Mouse (Mus musculus) cerebellum, adult 18-20 months (tissue): ENCODE results near the gene Plekhm3.

Source experiments
- DNase-seq, 2 experiments: peaks; one replicate each; pipeline ENCODE4 v3.0.0; 2021

Gene Plekhm3

DNA sequence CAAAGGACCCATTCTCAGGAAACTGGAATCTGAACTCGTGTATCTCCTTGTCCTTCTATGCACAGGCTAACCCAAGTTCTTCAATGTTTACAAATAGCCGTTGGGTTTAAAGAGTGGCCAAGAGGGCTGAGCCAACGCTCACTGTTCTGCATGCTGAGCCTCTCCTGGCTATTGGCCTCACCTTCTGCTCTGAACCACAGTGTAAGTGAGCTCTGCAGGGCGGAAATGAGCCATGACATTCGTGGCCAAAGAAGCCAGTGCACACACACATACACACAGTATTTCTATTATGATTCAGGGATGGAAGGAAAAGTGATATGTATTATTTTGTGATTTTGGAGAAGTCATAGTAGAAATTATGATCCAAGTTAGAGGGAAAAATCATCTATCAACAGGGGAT, 138.9 kb downstream of the Plekhm3 start:
- peak; percentile 69 to 80 for DNase-seq

DNA sequence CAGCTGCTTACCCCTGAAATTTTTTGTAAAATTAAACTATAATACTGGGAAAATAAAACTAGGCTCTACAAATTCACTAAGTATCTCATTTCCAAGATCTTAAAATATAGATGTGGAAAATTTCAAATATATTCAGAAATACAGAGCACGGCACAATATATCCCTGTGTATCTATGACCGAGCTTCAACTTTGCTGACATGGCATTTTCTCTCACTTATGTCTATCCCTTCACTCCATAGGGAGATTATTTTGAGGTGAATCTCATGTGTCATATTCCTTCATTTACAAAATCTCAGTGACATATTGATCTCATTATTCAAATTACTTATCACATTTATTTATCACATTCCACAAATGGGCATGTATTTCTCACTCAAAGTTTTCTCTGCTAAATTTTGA, 143.4 kb downstream of the Plekhm3 start:
- no peak for DNase-seq

DNA sequence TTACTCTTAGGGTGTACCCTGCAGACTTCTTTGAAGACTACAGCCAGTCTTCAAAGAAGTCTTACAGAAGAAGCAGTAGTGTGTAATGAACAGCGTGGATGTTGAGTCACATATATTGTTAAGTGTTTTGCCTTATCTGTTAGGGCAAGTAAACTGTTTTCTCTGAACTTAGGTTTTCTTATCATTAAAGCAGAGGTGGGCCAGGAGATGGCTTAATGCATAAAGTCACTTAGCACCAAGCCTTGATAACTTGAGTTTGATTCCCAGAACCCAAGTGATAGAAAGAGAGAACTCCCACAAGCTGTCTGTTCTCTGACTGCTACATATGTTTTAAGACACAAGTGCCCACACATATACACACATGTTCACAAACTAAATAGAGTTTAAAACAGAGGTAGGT, 144.7 kb downstream of the Plekhm3 start:
- no peak for DNase-seq

DNA sequence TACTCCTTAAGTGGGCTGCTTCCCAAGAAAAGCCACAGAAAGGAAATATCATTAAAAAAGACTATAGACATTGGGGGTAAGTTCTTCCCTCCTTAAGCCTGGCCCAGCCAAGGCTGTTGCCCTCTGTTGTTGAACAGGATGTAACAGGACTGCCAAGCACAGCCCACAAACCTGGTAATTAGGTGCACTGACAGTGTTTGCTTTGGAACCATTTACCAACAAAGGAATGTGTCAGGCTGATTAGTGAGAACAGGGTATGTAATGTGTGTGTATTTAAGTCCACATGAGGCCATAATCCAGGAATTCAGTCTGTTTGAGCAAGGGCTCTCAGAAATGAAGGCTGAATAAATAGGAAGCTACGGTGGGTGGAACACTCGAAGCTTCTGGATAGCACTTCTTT, 147.5 kb downstream of the Plekhm3 start:
- no peak for DNase-seq

DNA sequence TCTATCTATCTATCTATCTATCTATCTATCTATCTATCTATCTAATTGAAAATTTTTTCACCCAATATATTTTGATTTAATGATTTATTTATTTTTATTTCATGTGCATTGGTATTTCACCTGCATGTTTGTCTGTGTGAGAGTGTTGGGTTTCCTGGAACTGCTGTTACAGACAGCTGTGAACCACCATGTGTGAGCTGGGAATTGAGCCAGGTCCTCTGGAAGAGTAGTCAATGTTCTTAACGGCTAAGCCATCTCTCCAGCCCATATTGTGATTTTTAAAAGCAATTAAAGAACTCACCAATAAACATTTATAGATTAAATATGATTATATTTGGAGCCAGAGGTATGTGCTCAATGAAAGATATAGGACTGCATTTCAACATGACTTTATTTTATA, 148.9 kb downstream of the Plekhm3 start:
- DNase-seq: no peak

DNA sequence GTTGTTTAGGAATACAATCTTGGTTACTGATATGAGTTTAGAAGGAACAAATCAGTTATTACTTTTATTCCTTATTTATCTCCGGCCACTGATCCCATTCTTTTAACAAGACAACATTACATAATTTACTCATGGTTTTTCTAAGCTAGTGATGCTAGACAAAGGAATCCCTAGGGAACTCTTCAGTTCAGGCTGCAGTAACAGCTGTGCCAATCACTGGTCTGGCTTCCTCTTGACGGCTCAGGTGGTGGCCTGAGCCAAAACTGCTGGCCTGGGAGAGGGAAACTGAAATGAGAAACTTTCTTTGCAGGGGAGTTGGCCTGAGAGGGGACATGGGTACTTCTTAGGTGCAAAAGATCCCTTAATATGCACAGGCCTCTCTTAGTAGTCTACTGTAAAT, 151.4 kb downstream of the Plekhm3 start:
- DNase-seq: no peak

DNA sequence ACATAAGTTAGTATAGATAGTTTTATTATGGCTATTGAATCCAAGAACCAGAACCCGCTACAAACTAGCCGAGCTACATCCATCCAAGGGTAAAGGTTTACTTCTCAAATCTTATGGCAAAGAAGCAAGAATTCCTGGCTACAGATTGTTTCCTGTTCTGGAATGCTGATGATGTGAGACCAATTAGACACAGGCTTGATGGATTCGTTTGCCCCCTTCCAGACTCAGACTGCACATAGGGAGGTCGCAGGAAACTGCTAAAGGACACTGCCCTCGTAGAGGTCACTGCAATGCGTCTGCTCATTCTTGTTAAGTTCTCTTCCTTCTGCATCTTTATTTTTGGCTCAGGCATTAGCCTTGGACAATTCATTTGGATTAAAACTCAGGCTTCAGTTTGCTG, 154.0 kb downstream of the Plekhm3 start:
- DNase-seq: no peak

DNA sequence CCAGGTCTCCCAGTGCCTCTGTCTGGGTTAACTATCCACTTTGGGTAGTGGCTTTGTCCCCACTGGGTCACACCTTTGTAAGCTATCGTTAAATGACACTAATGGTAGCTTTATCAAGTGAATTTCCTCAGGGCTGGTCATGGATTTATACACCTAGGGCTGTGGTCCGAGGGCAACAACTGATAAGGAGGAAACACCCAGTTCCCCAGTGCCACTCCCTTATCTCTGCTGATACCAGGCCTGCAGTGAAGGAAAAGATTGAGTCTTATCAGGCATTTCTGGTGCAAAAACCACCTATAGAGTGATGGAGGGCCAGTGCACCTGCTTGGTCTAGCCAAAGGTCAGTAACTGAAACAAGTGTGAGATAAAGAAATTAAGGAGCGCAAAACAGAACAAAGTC, 159.0 kb downstream of the Plekhm3 start:
- no peak for DNase-seq

DNA sequence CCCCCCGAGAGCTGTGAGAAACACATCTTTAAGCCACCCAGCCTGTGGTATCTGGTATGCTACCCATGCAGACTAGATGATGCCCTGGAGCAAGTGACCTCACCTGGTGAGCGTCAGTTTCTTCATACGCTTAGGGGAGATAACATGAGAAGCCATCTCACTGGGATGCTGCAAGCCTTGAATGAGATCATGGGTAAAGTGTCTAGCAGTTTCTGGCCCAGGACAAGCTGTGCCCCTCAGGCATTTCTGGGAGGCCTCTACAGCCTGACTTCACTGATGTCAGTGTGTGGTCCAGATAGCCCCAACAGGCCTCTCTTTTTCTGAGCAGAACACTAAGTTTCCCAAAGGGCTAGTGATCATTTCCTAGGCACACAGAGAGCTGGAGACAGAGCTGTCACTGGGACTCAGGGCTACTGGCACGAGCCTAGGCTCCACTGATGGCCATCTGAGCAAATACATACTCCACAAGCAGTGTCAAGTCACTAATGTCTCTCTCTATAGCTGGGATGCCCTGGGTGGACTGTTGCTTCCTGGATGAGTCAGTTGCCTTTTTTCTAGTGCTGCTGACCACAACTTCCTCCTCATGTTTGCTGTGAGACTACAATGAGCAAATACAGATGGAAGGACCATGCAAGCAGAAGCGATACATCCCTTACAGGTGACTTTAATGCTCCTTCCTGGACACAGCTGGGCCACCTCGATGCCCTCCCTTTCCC, 159.6 kb downstream of the Plekhm3 start:
- DNase-seq: no peak

DNA sequence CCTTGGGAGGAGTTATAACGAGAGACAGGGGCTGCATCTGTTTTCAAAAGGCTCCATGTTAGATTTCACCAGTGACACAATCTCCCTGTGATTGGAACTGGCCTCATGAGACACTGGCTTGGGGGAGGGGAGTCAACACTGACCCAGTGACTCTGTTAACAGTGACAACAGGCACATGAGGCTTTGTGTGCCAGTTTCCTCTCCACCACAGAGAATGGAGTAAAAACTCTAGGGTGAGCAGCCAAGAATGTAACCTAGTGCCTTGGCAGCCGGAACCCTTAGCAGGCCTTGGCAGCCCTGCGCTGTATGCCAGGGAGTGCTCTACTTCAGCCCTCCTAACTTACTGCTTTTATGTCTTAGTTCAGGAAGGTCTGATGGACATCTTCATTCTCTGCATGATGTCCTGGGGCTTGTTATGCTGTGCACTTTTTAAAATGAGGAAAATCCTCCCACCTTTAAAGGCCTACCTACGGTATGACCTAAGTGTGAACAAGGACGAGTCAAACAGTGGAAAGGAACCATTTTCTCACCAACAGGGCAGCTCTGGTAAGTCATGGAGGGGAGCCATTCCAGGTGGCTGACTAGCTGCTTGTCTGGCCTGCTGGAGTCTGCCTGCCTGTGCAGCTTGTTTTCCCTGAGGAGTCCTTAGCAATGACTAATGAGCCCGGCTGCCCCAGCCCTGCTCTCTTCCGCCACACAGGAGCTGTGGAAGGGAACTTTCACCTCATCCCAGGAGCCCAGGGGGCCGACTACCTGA, 161.2 kb downstream of the Plekhm3 start:
- DNase-seq: peak; percentile 49 to 69

DNA sequence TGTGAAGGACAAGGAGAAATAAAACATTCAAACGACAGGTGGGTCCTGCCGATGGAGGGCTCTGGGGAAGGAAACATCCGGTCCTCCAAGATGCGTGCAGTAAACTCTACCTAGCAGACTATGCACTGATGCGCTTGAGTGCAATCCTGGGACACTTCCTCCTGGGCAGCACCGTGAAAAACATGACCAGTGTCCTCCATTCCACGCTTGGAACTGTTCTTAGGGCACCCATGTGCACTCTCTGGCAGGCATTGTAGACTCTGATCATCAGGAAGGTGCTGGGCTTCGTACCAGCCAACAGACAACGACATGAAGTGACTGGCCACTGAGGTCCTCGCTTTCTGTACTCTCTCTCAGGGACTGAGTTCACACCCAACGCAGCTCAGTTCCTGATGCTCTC, 162.5 kb downstream of the Plekhm3 start:
- no peak for DNase-seq

DNA sequence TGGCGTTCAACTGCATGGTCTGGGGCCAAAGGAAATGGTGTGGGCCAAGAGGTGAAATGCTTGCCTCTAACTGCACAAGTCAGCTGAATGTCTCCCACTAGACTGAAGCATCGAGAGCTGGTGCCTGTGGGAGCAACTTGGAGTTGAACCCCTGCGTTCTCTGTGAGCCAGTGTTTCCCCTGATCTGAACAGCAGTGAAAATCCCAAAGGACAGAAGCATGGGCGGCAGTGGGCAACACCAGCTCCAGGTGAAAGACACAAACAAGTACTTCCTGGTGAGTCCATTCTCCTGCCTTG, 163.4 kb downstream of the Plekhm3 start:
- DNase-seq: no peak

DNA sequence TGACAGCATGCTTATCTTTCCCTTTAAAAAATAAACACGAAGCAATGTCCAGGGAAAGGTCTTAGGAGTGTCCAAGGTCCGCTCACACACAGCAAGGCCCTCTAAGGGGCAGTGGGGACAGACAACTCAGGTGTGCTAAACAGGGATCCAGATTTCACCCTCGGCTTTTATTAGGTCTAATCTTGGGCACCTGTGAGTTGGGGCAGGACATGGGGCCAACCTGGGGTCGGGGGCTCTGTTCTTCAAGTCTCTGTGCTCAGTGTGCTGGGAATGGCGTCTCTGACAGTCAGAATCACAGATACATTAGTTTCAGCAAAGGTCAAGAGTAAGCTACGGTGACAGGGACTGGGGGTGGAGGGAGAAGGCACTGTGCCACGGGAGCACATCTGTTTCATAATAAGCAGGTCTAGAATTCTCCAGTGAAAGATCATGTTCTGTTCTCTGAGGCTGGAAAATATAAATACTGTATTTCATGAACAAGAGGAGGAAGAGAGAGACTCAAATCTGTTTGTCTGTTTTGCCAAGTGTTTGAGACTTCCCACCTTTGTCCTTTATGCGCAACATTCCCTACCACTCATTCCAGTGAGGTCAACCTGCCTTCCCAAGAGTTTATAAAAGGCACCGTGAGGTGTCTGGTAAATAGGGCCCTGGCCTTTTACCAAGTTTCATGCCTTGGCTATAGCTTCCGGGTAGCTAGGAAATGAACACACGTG, 163.9 kb downstream of the Plekhm3 start:
- no peak for DNase-seq

DNA sequence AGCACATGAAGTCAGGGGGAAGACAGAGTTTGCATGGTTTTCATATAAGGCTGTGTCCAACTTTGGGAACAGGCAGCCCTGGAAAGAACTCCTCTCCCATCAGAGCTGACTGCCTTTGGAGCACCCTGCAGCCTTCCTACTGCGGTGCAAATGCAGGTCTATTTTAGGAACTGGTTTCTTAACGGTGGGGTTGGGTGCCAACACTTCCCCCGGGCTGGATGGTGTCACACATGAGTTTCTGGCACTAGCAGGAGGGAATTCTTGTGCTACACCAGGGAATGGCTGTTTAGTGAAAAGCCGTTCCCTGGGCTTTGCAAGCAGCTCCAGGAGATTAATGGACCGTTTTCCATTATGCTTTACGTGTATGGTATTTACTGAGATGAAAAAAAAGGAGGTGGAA, 164.8 kb downstream of the Plekhm3 start:
- DNase-seq: peak; percentile 33 to 44

DNA sequence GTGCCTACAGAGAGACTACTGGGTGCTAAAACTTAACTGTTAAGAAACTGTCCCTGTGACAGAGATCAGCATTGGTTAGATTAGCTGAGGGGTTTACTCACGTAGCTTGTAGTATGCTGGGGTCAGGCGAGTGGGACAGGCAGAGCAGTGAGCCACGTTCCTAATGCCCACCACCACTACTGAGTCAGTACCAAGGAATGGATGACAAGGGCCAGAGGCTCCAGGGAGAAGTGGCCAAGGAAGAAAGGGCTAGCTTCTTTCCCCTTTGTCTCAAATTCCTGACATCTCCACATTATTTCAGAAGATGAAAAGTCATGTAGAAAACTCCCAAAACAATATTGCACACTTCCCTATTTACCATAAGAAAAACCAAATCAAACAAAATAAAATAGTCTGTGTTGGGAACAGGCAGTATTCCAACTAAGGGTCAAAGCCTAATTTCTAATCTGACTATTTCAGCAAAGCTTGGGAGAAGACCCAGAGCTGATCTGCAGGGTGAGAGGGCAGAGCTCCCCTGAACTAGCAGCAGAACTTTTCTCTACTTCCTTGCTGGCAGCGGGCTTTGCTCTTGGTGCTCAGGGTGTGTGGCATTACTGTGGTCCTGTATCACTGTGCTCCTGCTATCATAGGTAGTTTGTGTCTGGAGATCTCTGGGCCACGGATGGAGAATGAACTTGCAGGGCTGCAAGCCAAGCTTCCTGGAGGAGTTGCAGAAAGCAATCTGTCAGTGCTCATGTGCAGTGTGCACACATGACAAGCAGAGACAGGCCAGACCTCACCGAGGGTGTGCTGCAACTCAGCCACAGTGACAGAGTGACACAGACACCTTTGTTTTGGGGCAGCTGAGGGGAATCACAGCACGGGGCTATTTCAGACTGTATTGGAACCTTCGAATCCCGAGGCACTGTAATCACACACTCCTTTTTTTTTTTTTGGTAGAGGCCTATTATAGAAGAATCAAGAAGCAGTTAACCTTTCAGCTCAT, 165.5 kb downstream of the Plekhm3 start:
- DNase-seq: peak; percentile 49 to 61

DNA sequence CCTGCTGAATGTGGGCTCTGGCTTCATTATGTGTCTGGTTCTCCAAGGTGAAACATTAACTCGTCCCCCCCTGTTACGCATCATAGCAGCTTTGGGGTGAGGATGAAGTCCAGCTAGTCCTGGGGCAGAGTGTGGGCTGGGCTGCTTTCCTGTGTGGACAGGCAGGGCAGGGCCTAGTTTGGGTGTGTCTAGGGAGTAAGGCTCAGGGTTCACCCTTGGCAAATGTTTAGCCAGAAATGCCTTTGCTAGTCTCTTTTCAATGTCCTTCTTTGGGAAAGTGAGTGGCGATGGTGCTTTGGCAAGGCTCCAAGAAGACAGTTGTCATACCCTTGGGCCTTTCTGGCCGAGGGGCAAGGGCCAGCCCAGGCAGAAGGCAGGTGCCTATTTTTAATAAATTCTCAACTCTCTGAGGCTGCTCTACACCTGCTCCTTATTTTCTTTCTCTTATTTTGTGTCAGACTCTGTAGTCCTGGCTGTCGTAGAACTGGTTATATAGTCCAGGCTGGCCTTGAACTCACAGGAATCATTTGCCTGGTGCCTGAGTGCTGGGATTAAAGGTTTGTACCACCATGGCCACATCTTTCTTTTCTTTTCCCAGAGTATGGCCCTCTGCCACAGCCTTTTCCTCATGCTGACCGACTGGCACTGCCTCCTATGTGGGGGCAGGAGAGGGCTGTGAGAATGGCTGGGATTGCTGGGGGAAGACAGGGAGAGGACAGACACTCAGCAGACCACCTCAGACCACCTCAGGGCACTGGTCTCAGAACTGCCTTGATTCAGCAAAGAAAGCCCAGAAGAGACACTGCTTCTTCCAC, 168.7 kb downstream of the Plekhm3 start:
- DNase-seq: no peak

DNA sequence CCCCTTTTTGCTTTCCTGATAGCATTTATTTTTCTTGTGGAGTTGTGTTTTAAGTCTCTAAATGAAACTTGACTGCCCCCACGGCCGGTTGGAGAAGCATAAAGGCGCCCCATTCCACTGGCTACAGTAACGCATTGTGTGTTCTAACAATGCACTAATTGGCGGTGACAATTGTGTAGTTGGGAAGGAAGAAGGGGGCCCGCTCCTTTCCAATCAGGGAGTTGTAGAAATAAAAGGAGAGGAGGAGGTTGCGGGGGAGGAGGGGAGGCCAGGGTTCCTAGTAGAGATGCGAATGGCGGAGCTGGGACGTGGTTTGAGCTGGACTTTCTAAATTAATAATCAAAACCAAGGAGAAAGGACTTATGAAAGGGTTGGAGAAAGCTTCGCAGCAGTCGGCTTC, 176.8 kb downstream of the Plekhm3 start:
- DNase-seq: no peak

DNA sequence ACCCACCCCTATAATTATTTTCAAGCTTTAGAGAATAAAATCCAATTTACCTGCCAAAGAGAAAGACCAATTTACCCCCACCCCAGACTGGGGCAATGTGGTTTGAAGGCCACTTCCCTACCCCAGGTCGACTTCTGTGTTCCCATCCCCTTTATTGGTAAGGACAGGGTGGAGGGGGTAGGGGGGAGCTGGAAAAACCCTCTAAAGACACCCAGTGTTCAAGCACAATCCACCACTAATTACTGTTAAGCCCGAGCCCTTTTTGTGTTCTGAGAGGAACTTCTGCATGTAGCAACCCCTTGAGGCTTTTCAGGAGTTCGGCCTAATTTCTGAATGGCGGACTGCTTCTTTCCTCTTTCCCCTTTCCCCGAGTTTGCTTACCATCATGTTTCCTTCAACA, 177.2 kb downstream of the Plekhm3 start:
- DNase-seq: no peak

DNA sequence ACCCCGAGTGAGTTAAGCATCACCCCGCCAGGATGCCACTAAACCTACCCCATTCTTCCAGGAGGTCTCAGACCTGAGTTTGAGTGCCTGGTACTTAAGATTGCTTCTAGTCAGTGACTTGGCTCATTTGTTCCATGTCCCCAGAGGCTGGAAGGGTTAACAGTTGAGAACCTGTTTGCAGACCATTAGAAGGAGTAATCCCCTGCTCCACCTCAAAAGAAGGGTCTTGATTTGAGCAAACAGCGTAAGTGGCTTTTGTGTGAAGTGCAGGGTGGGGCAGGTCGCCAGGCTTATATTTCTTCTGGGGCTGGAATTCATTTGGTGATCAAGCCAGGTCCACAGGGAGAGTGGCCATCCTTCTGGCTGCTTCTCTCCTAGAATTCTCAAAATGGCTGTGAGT, 183.3 kb downstream of the Plekhm3 start:
- DNase-seq: no peak

DNA sequence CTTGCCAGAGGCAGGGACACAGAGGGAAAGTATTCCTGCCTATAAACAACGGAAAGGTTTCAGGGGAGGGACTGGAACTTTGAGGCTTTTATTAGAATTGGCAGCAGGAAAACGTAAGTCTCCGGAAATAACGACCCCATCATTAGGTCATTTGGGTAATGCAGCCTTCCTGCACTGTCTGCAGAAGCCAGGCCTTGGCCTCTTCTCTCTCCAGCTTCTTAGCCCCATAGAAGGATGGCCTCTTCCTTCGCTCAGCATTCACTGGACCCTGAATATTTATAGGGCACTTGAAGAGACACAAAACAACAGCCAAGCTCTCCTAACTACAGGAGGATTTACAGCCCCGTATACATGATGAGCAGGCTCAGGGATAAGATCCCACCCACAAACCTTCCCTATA, 186.5 kb downstream of the Plekhm3 start:
- DNase-seq: no peak

DNA sequence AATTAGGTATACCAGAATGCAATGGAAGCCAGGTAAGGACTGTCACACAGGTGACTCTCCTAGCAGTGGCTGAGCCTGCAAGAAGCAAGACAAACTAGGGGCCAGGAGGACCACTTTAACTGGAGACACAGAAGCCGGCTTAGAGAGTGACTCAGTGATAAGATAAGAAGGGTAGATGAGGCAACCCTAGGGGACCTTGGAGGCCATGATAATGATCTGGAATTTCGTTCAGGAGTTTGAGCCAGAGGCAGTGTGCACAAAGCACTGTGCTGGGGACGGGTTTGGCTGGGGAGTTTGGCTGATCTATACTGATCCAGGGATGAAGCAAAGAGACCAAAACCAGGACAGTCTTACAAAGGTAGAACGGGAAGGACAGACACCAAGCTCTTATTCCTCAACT, 195.0 kb downstream of the Plekhm3 start:
- DNase-seq: no peak

DNA sequence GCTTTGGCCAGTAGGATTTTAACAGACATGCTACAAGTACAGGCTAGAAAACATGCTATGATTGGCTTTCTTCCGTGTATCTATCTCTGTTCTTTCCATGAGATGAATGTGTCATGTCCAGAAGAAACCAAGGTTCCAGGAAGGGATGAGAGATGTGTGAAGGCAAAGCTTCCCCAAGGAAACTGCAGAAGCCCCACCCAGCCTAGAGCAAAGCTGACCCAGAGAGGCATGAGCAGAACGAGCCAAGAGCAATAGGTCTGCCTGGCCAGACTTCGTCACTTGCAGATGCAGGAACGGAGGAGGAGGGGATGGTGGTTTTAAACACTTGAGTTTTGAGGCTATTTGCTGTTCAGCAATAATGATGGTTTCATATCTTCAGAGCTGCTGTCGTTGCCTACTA, 198.9 kb downstream of the Plekhm3 start:
- DNase-seq: no peak
